ENCODE assay signal across 12 mouse cellular contexts in the genomic region with DNA sequence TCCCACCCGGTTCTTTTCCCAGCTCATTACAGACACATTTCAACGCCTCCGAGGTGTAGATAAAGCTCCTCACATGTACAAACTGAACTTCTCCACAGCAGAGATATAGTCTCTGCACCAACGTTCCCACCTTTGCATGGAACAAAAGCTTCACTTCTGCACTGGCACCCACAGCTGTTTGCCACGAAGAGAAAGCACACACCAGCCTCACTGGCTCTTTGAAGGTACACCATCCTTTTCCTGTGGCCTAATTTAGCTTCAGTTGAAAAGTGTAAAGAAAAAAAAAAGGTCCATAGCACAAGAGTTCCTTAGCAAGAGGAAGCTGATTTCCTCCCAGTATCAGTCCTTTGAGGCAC. TPM values are rescaled to one million over a fixed set of nuclear protein-coding genes. Genes with fewer than 3 reads are reported as not detected.
DNase-seq lines count a peak whose midpoint lies in the region; ATAC-seq and TF ChIP-seq lines count a peak whose summit lies in the region.
"Had no signal": no experiment of that assay in that cellular context is flagged by ENCODE, and none has a peak within 500 bp of the region (broad histone marks: within the 10 kb centered on the region; RNA-seq: fewer than 3 reads in every experiment).

No protein-coding gene starts in this region.

- peak overlapping the region; percentile 20; the same call in 1 of the 2 replicates for H3K27ac ChIP-seq in gastrocnemius, adult 2 months
- peak overlapping the region; percentile 65; the same call in 1 of the 2 replicates for H3K27ac ChIP-seq in kidney, embryonic 14.5 days (ENCODE audit: low read depth, low read length)
- H3K27ac ChIP-seq in intestine, embryonic 16.5 days (ENCODE audit: low read length), result no peak overlapping the region
- H3K27ac ChIP-seq: hindbrain, embryonic 14.5 days; liver, embryonic 12.5 days; macrophage; stomach, postnatal 0 days had no signal

- ATAC-seq in kidney, embryonic 14.5 days (ENCODE audit: low FRiP score, low TSS enrichment), result no peak
- no peak for ATAC-seq in intestine, embryonic 16.5 days
- ATAC-seq: liver, embryonic 12.5 days had no signal

- H3K9ac ChIP-seq in kidney, embryonic 14.5 days (ENCODE audit: low read depth, low read length), result no peak overlapping the region; the same call in 1 of the 2 replicates
- H3K9ac ChIP-seq in intestine, embryonic 16.5 days (ENCODE audit: low read depth, low read length), result no peak overlapping the region
- H3K9ac ChIP-seq: hindbrain, embryonic 14.5 days; liver, embryonic 12.5 days had no signal

- TF ChIP-seq CTCF in gastrocnemius, adult 2 months (IDR thresholded peaks at IDR 0.05), result no peak

- H3K4me2 ChIP-seq in kidney, embryonic 14.5 days (replicated peaks; ENCODE audit: low read depth, low read length), result peak overlapping the region; percentile 1; the same call in 1 of the 2 replicates
- H3K4me2 ChIP-seq in intestine, embryonic 16.5 days (ENCODE audit: low read depth, low read length), result no peak overlapping the region
- H3K4me2 ChIP-seq: hindbrain, embryonic 14.5 days; liver, embryonic 12.5 days had no signal

- intact Hi-C loops in gastrocnemius, adult 2 months (cut with DNase I), result no loop called here

- H3K4me1 ChIP-seq in kidney, embryonic 14.5 days (ENCODE audit: control insufficient read depth, insufficient read depth, low read length), result peaks cover 8% of the 10 kb centered on the region; the same call in 1 of the 2 replicates
- no peaks in the 10 kb centered on the region for H3K4me1 ChIP-seq in intestine, embryonic 16.5 days (ENCODE audit: control insufficient read depth, insufficient read depth, low read length)

- H3K9me3 ChIP-seq in kidney, embryonic 14.5 days (ENCODE audit: control insufficient read depth, low read length), result no peaks in the 10 kb centered on the region
- H3K9me3 ChIP-seq in intestine, embryonic 16.5 days (ENCODE audit: control insufficient read depth, low read length), result no peaks in the 10 kb centered on the region
- H3K9me3 ChIP-seq: liver, embryonic 12.5 days had no signal

- peak overlapping the region; percentile 50 for H3K4me3 ChIP-seq in gastrocnemius, adult 2 months
- H3K4me3 ChIP-seq in kidney, embryonic 14.5 days (ENCODE audit: low read length), result no peak overlapping the region
- no peak overlapping the region for H3K4me3 ChIP-seq in intestine, embryonic 16.5 days (ENCODE audit: low read length)
- H3K4me3 ChIP-seq: liver, embryonic 12.5 days had no signal

- WGBS in kidney, embryonic 14.5 days, result 34% methylated on average over 5 of the region's 5 CpGs
- 75% methylated on average over 5 of the region's 5 CpGs for WGBS in intestine, embryonic 16.5 days

- DNase-seq in gastrocnemius, adult 2 months, result no peak
- DNase-seq in gastrocnemius, postnatal 10 days, result no peak
- no peak for DNase-seq in kidney, postnatal 14 days
- peak; percentile 51 for DNase-seq in brain, adult 2 months (ENCODE audit: low read depth, low spot score)
- peak; percentile 36 to 59 for DNase-seq in thymus, adult 18-20 months
- no peak for DNase-seq in adrenal gland, adult (ENCODE audit: inconsistent age in 2 of 2, low spot score in 1 of 2)

- H3K36me3 ChIP-seq in kidney, embryonic 14.5 days (ENCODE audit: control insufficient read depth, insufficient read depth, low read length), result no peaks in the 10 kb centered on the region
- H3K36me3 ChIP-seq in intestine, embryonic 16.5 days (ENCODE audit: control insufficient read depth, insufficient read depth, low read length), result no peaks in the 10 kb centered on the region
- H3K36me3 ChIP-seq: liver, embryonic 12.5 days had no signal

- no peaks in the 10 kb centered on the region for H3K27me3 ChIP-seq in kidney, embryonic 14.5 days (ENCODE audit: control insufficient read depth, insufficient read depth, low read length)
- H3K27me3 ChIP-seq in intestine, embryonic 16.5 days (replicated peaks; ENCODE audit: control insufficient read depth, insufficient read depth, low read length), result no peaks in the 10 kb centered on the region
- H3K27me3 ChIP-seq: liver, embryonic 12.5 days had no signal

RNA-seq across cellular contexts. Expression of gene Bcl2, which starts 25.9 kb away (rescaled TPM):
- total RNA-seq in gastrocnemius, adult 2 months (2021), result 1 to 10 TPM; 1.6 to 2.1 TPM
- 1 to 10 TPM; 4.6 to 6.7 TPM for total RNA-seq in gastrocnemius, postnatal 10 days (2021)
- polyA plus RNA-seq in kidney, embryonic 14.5 days (2014; fragmentation: Nextera tagmentation; extraction: Ambion mirVana), result 20.9 and 21.2 TPM in 2 replicates
- 10.1 and 11.9 TPM in 2 replicates for polyA plus RNA-seq in intestine, embryonic 16.5 days (2015; fragmentation: Nextera tagmentation; extraction: Ambion mirVana)

Comparison
In these comparisons a context has a peak if more than half of its experiments do, and no peak if none do; other contexts are left out.
1. DNase-seq: peak in brain, adult 2 months (single experiment) and thymus, adult 18-20 months (2 of 2); none in gastrocnemius, adult 2 months (single experiment), gastrocnemius, postnatal 10 days (single experiment), kidney, postnatal 14 days (single experiment) and adrenal gland, adult (0 of 2).